Mouse (Mus musculus) left cerebral cortex, postnatal 14 days (tissue): ENCODE measurements around the gene Irgc1. TPM values are rescaled to one million over a fixed set of nuclear protein-coding genes. Genes with fewer than 3 reads are reported as not detected.
A peak's percentile ranks its signal among the peaks of the same experiment; 100 is the strongest.
"Not testable (repeated sequence)": the region's sequence is repeated elsewhere in the genome, so short reads cannot be mapped to it uniquely, and the experiment has no call there.

Source experiments
- DNase-seq, 2 experiments: peaks; one replicate each; pipeline ENCODE4 v3.0.0; 2021 to 2022; ENCODE audit warnings: low spot score in 2 of 2, mixed read lengths in 1 of 2
- intact Hi-C: fragments of 180-260 bp; cut with DNase I; formaldehyde crosslinking; loops from one replicate; pipeline ENCODE4 v1.15.1; 2025
- long read RNA-seq, 2 experiments: library from polyadenylated mRNA; stranded (forward); transcript quantifications; one replicate each; pipeline ENCODE4 v2.0.0; 2021
- total RNA-seq, 2 experiments: library from RNA; stranded (reverse); gene quantifications; 2 replicates each; pipeline ENCODE4 v1.2.3; 2021

The Irgc1 gene
- total RNA-seq, result under 1 TPM in 1 of 2 experiments, not detected in 1; 0.19 TPM
- long read RNA-seq, experiment 1, partial matches to known transcripts, result 0 of 1 reads
- long read RNA-seq, experiment 1, other reads (novel, unspliced or antisense), result 1 of 1 reads
- long read RNA-seq, experiment 2, result 0 reads

DNA sequence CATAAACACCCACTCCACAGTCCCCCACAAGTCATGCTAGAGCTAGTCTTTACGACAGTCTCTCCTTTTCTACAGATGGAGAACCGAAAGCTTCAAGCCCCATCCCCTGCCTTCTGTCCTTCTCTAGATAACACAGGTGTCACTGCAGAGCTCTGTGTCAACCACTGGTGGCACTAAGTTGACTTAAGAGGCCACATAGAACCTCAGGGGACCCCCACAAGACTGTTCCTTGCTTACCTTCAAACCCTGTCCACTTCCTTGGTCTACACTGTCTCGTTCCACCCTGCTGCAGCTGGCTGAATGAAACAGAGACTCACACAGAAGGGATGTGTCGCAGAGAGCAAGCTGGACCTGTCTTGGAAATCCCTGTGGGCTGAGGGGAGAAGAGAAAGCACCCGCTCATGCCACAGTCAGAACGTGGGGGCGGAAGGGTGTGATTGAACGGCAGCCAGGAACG lies at the start of gene Irgc1:
Gene Irgc1, minus strand, starts transcription at position 443 of the 457 bp plus-strand sequence.
- intact Hi-C loops, result no loop called here
- peak in 1 of 2 experiments; percentile 42 for DNase-seq

DNA sequence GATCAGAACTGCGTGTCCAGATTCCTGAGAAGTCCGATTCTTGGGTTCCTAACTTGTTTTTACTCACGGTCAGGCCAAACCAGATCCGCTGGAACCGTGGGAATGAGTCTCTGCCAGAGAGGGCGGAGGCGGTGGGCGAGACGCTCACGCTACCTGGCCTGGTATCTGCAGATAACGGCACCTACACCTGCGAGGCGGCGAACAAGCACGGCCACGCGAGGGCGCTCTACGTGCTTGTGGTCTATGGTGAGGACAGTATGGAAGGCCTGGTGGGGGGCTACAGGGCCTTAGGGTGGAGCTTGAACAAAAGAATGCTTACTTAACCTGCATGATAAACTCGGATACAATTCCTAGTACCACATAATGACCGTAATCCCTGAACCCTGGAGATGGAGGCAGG lies 49.4 kb upstream of the Irgc1 start:
- intact Hi-C loops, result no loop called here
- peak in 1 of 2 experiments; percentile 52 for DNase-seq

DNA sequence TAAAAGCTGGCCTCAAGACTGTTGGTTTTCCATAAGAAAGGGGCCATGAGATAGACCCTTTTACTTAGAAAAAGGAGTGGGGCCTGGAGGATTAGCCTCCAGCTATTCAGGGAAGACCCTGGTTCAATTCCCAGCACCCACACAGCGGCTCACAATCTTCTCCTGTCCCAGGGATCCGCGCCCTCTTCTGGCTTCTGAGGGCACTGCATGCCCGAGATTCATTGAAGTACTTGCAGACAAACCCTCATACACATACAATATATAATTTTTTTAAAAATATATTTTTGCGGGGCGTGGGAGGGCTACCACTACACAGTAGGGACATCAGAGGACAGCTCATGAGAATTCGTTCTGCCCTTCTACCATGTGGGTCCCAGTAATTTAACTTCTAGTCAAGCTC lies 48.8 kb upstream of the Irgc1 start:
- peak; percentile 57 to 73 for DNase-seq
- intact Hi-C loops, result no loop called here

DNA sequence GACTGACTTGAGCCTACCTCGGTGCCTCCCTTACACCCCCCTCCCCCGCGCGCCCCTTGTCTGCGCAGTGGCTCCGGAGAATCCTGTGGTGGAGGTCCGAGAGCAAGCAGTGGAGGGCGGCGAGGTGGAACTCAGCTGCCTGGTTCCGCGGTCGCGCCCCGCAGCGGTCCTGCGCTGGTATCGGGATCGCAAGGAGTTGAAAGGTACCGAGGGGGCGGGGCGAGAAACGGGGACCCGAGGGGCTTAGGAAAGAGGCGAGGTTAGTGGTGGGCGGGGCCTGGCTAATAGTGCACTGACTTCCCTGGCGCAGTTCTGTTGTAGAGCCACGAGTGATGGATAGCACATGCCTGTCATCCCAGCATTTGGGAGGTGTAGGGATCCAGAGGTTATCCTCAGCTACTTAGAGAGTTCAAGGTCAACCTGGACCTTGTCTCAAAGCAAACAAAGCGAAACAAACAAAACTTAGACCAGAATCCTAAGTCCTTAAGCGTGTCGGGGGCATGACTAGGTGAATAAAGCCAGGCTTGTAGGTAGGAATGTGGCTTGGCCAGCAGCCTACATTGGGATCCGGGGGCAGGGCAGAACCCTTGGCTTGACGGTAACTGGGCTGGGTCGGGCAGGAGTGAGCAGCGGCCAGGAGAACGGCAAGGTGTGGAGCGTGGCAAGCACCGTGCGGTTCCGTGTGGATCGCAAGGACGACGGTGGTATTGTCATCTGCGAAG lies 47.9 kb upstream of the Irgc1 start:
- no peak for DNase-seq
- intact Hi-C loops, result no loop called here

DNA sequence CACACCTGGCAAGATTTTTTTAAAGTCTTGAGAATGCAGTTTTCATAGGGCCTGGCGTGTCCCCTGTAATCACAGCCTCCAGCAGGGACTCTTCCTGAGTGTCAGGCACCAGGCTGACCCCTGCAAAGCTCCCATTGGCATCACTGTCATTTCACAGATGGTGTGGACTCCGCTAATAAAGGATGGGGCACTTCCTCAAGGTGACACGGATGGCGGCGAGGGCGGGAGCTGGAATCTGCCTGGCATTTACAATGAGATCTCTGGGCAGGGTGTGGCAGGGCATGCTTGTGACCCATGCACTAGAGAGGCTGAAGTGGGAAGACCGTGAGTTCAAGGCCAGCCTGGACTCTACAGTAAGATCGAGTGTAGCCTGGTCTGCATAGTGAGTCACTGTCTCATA lies 36.2 kb upstream of the Irgc1 start:
- DNase-seq, result no peak
- intact Hi-C loops, result no loop called here

DNA sequence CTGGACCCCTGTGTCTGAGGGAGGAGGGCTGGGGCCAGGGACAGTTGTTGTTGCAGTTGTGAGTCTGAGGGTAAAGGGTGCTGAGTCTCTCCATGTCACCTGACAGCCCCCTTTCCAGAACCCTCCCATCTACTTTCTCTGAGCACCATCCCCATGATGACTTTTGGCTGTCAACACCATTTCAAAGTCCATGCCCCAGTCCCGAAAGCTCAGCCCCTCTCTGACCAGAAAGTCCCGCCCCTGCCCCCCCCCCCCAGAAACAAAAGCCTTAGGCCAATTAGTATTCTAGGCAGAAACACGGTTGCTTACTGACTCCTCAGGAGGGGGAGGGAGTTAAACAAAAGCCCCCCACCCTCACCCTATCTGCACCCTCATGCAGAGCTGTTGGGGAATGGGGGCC lies 35.3 kb upstream of the Irgc1 start:
- DNase-seq, result no peak
- intact Hi-C loops, result no loop called here

DNA sequence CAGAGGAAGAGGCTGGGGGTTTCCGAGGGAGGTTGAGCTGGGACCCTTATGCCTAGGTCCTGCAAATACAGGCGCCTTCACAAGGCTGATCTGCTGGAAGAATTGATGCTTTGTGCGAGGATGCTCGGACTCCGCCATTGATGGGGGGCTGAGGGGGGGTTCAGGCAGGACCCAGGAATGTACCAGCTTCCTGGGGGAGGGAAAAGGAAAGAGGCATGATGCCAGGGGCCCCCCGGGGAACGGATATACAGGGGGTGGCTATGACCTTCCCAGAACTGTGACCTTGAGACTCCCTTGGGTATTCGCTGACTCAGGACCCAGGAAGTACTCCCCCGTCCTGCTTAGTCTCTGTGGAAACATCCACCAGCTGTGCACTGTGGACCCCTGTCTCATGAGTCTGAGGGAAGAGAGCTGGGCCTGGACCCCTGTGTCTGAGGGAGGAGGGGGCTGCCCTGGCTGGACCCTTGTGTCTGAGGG lies 34.6 kb upstream of the Irgc1 start:
- DNase-seq, result no peak
- intact Hi-C loops, result no loop called here

DNA sequence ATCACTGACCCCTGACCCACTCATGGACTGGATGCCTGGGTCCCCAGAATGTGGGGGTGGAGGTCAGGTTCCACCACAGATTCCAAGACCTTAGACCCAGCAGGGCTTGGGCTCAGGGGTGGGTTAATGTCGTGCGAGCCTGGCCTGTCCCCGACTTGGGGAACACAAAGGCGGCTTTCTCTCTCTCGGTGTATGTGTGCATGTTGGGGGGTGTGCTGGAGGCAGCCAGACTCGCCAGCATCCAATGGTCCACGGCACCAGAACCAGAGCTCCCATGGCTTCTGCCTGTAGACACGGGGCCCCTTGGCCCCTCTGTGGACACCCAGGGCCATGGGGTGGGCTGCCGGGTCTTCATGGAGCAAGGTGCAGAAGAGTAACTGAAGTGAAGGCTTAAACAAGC lies 33.4 kb upstream of the Irgc1 start:
- DNase-seq, result no peak
- intact Hi-C loops, result no loop called here

DNA sequence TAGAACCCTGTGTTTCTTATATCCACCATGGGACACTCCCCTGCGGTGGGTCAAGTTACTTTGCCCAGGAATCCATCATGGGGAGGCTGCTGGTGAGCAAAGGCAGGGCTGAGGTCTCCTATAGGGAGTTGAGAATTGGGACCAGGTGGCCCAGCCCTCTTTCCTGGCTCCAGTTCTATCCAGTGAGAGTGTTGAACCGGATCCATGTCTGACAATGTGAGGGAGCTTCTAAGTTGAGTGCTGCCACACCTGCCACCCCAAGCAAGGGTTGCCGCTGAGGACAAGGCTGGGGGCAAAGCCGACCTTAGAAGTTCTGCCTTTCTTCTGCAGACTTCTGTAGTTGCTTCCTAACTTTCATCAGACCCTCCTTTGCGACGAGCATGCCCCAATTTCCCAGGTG lies 31.2 kb upstream of the Irgc1 start:
- intact Hi-C loops, DNase-seq: not testable (repeated sequence)

DNA sequence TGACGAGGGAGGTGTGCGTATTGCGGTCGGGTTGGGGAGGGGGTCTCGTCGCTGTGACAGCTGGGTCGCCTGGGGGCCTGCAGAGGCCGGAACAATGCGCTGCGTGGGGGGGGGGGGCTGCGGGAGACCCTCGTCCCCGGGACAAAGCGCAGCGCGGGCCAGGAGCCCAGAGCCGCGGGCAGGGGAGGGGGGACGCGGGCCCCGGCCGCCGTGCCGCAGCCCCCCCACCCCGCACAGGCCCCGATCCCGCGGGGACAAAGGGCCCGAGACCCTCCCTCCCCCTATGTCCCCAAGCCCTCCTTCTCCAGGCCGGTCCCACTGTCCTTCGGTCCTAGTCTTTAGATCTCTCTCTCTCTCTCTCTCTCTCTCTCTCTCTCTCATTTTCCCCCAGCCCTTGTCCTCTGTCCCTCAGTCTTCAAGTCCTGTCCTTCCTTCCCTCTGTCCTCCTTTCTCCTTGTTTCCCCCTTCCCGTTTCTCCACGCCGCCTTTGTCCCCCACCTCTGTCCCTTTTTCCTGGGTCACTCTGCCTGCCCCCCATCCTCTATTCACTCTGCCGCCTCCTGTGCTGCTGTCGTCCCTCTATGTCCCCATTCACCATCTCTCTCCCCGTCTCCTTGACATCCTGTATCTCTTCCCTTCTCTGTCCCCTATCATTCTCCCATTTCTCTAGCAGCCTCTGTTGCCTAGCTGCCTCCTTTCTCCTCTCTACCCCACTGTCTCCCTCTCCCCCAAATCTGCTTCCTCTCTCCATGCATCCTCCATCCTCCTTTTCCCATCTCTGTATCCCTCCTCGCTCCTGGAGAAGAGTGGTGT lies 30.3 kb upstream of the Irgc1 start:
- no peak for DNase-seq
- intact Hi-C loops, result no loop called here

DNA sequence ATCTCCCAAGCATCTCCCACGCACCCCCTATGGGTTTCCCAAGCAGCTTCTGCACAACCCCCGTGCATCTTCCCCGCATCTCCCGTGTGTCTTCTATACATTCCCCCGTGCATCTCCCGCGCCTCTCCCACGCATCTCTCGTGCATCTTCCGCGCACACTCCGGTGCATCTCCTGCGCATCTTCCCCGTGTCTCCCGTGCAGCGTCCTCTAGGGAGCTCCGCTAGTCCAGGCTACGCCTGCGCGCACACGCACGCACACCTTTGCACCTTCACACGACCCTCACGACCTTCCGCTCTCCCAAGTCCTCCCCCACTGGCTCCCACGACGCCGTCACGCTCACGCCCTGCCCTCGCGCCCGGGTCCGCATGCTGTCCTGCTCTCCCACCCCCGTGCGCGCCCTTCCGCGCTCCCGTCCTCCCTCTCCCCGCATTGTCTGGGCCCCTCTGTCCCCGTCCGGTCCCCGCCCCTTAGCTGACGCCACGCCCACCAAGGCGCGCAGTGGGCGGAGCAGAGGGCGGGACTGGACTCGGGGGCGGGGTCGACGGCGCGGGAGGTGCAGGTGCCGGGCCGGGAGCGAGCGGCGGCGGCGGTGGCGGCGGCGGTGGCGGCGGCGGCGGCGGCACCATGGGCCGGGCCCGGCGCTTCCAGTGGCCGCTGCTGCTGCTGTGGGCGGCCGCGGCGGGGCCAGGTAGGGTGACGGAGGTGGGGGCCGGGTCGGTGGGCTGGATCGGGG lies 29.5 kb upstream of the Irgc1 start, which contains the start of gene Cadm4:
Gene Cadm4, plus strand, starts transcription at position 550 of the 734 bp plus-strand sequence.
- intact Hi-C loops, result no loop called here

DNA sequence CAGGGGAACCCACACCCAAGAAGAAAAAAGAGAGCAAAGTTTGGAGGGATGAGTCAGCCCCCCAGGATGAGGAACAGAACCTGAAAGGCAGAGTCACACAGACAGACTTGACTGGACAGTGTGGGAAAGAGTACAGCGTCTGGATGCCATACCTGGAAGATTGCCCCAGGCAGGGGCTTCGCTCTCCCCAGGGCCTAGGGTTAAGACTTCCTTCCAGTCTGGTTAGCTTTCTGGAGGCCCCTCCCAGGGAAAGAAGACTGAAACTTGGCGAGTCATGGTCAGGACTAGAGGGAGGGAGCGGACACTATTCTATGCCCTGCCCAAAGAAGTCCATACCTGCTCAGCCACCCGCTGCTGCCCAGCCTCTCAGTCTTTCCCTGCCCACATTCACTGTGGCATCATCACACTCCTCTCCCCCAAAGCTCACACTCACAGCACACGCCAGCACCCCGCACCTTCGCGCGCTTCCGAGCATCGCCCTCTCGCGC lies 28.9 kb upstream of the Irgc1 start:
- intact Hi-C loops, result no loop called here
- DNase-seq, result no peak

More for the DNA sequence above, 29.5 kb upstream of the Irgc1 start, which contains the start of gene Cadm4:
- peak; percentile 83 to 90 for DNase-seq

DNA sequence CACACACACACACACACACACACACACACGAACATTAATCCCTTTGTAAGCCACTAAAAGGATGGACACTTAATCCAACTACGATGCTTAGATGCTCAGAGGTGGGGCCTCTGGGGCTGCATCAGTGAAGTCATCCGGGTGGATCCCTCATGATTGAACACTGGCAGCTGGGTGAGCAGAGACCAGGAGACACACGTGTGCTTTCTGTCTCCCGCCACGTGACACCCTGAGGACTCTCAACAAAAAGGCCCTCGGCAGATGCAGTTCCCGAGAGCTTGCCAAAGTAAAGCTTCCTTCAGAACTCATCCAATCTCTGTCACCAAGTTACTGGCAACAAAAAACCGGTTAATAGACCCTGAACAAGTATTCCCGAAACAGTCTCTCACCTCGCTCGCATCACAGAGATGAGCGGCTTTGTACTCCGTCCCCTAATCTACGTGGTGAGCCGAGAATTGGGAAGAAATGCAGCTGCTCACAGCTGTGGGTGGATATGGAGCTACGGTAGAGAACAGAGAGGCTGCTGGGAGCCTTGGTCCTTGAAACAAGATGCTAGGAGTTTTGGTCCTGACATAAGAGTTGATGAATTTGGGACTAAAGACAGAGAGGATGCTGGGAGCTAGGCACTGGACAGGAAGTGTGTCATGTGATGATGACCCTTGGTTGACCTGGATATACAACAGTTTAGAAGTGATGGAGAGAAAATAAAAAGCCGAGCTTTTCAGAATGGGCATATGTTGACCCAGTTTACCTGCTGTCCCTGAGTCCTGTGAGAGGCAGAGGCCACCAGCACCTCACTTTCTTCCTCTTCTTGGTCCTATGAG lies 28.2 kb upstream of the Irgc1 start:
- intact Hi-C loops, result no loop called here
- peak; percentile 51 to 89 for DNase-seq

DNA sequence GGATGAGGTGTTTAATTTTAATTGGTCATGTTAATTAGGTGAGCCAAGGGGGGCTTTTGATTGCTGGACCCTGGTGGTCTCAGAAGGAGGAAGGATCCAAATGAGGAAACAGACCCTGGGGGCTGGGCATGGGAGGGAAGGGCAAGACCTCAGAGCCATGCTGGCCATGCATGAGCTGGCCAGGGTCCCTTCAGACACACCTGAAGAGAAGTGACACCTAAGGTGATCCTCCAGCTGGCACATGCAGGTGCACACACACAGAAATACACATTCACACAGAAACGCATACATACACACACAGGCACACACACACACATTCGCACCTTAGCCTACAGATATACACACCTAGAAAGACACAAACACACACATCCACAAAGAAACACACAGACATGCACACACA lies 27.6 kb upstream of the Irgc1 start:
- intact Hi-C loops, result no loop called here
- no peak for DNase-seq

DNA sequence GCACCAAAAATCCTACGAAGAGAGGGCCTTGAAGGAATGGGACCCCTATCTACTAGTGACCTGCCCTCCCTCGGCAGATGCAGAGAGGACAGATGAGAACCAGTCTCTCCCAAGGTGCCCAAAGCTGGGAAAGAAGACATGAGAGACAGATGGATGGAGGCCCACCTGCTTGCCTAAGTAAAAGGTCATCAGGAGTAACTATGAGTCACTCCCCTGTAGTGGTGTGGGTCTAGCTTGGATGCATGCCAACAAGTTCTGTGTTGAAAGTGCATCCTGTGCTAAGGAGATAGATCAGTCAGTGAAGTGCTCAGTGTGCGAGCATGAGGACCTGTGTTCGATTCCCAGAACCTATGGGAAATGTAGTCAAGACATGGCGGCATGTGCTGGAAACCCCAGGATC lies 26.8 kb upstream of the Irgc1 start:
- intact Hi-C loops, result no loop called here
- no peak for DNase-seq

DNA sequence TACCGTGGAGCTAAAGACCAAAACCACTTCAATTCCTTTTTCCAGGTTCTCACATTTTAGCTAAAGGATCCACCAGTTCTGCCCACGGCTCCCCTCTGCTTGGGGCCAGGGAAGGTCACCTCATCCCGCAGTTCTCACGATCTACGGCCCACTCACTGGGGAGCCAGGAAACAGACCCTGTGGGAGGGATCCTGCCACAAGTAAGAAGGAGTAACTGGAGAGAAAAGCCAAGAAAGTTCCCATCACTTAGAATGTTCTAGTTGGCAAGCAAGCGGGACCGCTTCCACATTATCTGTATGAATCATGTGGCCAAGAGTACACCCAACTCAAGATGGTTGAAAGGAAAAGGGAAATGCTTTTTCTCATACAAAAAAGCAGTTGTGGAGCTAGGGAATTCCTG lies 24.8 kb upstream of the Irgc1 start:
- DNase-seq, result no peak
- intact Hi-C loops, result no loop called here

DNA sequence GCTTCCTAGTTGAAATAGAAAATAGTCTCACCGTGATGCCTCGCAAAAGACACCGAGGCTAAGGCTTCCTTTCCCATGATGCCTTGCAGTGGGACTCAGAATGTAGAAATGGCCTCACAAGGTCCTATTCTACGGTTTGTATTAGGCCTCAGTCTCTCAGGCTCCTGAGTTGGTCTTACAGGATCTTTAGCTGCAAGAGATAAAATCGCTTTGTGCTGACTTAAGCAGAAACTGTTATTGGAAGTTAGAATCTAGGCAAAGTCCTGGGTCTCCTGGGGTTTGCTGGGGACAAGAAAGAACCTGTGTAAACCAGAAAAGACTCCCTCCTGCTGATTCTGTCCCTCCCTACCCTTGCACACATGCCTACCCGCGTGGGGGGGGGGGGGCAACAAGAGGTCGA lies 24.2 kb upstream of the Irgc1 start:
- no peak for DNase-seq
- intact Hi-C loops, result no loop called here

DNA sequence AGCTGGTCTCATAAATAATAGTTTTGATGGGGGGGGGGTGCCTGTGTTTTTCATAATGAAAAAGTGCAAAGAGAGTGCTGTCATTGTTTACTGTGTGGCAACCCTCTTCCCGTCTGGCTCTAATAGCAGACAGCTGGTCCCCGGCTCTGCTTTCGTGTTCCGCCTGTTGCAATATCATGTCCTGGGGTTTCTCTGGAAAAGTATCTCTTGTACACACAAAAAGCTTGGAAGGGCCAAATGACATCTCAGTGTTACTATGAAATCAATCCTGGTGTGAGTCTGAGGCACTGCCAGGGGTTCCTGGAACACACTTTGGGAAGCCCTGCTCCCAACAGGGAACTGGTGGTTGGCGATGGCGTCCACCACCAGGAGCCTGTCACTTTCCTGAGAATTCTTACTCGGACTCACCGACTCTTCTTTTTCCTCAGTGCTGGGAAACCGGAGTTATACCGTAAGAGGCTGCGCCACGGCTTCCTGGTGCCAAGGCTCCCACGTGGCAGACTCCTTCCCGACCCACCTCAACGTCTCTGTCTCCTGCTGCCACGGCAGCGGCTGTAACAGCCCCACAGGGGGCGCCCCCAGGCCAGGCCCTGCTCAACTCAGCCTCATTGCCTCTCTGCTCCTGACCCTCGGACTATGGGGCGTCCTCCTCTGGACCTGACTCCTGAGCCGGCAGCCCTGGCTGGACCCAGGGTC lies 22.9 kb upstream of the Irgc1 start:
- peak in 1 of 2 experiments; percentile 39 for DNase-seq
- intact Hi-C loops, result no loop called here
